Mouse (Mus musculus): Measurements from ENCODE around the gene Fxyd7. TPM values are rescaled to one million over a fixed set of nuclear protein-coding genes. Genes with fewer than 3 reads are reported as not detected.
A peak's percentile ranks its signal among the peaks of the same experiment; 100 is the strongest.

The Fxyd7 gene
- polyA plus RNA-seq, 1 experiment from 2014 or later, result 1.6 TPM

- peaks cover 0 to 3% of the 10 kb centered on the region in 2 experiments; a peak in 2 of 4 replicates for H3K4me1 ChIP-seq (ENCODE audit: control insufficient read depth in 2 of 2, insufficient read depth in 2 of 2, low read length in 2 of 2)
- 72% methylated on average over 2 of the region's 2 CpGs for WGBS
- no peak overlapping the region for H3K9ac ChIP-seq (ENCODE audit: low read length)
- H3K4me3 ChIP-seq (ENCODE audit: control insufficient read depth in 1 of 2, insufficient read depth in 1 of 2, low read depth in 1 of 2, low read length in 2 of 2), result no peak overlapping the region
- no peaks in the 10 kb centered on the region for H3K36me3 ChIP-seq (ENCODE audit: control insufficient read depth, insufficient read depth, low read length)
- H3K9me3 ChIP-seq (ENCODE audit: control insufficient read depth, low read length), result 0 out of 2 replicates have a peak, but pooled peaks cover 2% of the 10 kb centered on the region
- H3K27ac ChIP-seq (replicated peaks in 1 of 2; ENCODE audit: control insufficient read depth in 1 of 2, insufficient read depth in 1 of 2, low read depth in 2 of 2, low read length in 2 of 2), result no peak overlapping the region
- no peak for ATAC-seq (ENCODE audit: insufficient number of reproducible peaks, insufficient read depth, low FRiP score, low read depth)
- H3K4me2 ChIP-seq (ENCODE audit: low read length), result no peak overlapping the region
- H3K27me3 ChIP-seq (ENCODE audit: control insufficient read depth, insufficient read depth, low read length), result no peaks in the 10 kb centered on the region
These were observed 20.6 kb downstream of the Fxyd7 start for GRCm38 (mm10) chr7:31030717-31031116.

DNA sequence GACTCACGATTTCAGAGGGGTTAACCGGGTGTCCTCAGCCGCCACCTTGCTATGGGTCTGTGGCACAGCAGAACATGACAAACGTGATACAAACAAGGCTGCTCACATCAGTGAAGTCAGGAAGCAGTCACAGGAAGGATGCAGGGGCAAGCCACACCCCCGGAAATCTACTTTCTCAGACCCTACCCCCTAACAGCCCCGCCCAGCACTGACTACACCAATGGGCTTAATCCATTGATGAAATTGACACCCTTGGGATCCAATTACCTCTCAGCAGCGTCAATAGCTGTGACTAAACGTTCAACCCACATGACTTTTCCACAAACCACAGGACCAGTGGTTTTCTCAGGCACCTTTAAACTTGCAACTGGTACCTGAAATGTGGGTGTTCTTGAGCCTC lies 22.7 kb downstream of the Fxyd7 start:
- Histone ChIP-seq H3K27me3 (ENCODE audit: control insufficient read depth, insufficient read depth, low read length) (no peaks in the 10 kb centered on the region), H3K9me3 (ENCODE audit: control insufficient read depth, low read length) (0 out of 2 replicates have a peak, but pooled peaks cover 2% of the 10 kb centered on the region), H3K4me3 (ENCODE audit: control insufficient read depth in 1 of 2, insufficient read depth in 1 of 2, low read depth in 1 of 2, low read length in 2 of 2) (no peak overlapping the region), H3K9ac (ENCODE audit: low read length) (no peak overlapping the region), H3K4me1 (ENCODE audit: control insufficient read depth in 2 of 2, insufficient read depth in 2 of 2, low read length in 2 of 2) (peaks cover 0 to 1% of the 10 kb centered on the region in 2 experiments; a peak in 2 of 4 replicates), H3K27ac (replicated peaks in 1 of 2; ENCODE audit: control insufficient read depth in 1 of 2, insufficient read depth in 1 of 2, low read depth in 2 of 2, low read length in 2 of 2) (no peak overlapping the region), H3K4me2 (ENCODE audit: low read length) (no peak overlapping the region), H3K36me3 (ENCODE audit: control insufficient read depth, insufficient read depth, low read length) (no peaks in the 10 kb centered on the region)
- ATAC-seq (ENCODE audit: insufficient number of reproducible peaks, insufficient read depth, low FRiP score, low read depth), result no peak
- WGBS, result 64% methylated on average over 8 of the region's 8 CpGs

- H3K4me2 ChIP-seq (ENCODE audit: low read length), result peak overlapping the region; percentile 43
- H3K27ac ChIP-seq (replicated peaks in 1 of 2; ENCODE audit: control insufficient read depth in 1 of 2, insufficient read depth in 1 of 2, low read depth in 2 of 2, low read length in 2 of 2), result peak overlapping the region; percentile 40 to 71; a peak in 3 of 4 replicates
- 27% methylated on average over 10 of the region's 10 CpGs for WGBS
These were observed 34.0 kb downstream of the Fxyd7 start for GRCm38 (mm10) chr7:31017104-31017901.

GRCm38 (mm10) chr7:31012971-31013370 lies 38.3 kb downstream of the Fxyd7 start:
- Histone ChIP-seq H3K4me2 (ENCODE audit: low read length) (no peak overlapping the region), H3K9me3 (ENCODE audit: control insufficient read depth, low read length) (no peaks in the 10 kb centered on the region), H3K36me3 (ENCODE audit: control insufficient read depth, insufficient read depth, low read length) (no peaks in the 10 kb centered on the region), H3K27me3 (ENCODE audit: control insufficient read depth, insufficient read depth, low read length) (no peaks in the 10 kb centered on the region), H3K9ac (ENCODE audit: low read length) (no peak overlapping the region), H3K27ac (replicated peaks in 1 of 2; ENCODE audit: control insufficient read depth in 1 of 2, insufficient read depth in 1 of 2, low read depth in 2 of 2, low read length in 2 of 2) (no peak overlapping the region), H3K4me3 (ENCODE audit: control insufficient read depth in 1 of 2, insufficient read depth in 1 of 2, low read depth in 1 of 2, low read length in 2 of 2) (no peak overlapping the region), H3K4me1 (ENCODE audit: control insufficient read depth in 2 of 2, insufficient read depth in 2 of 2, low read length in 2 of 2) (peaks cover 9 to 15% of the 10 kb centered on the region in 2 experiments)
- WGBS, result 86% methylated on average over 5 of the region's 5 CpGs
- ATAC-seq (ENCODE audit: insufficient number of reproducible peaks, insufficient read depth, low FRiP score, low read depth), result no peak

More at GRCm38 (mm10) chr7:31017104-31017901, 34.0 kb downstream of the Fxyd7 start:
- Histone ChIP-seq H3K9ac (ENCODE audit: low read length) (no peak overlapping the region; the same call in 1 of the 2 replicates), H3K4me3 (ENCODE audit: control insufficient read depth in 1 of 2, insufficient read depth in 1 of 2, low read depth in 1 of 2, low read length in 2 of 2) (no peak overlapping the region), H3K9me3 (ENCODE audit: control insufficient read depth, low read length) (no peaks in the 10 kb centered on the region), H3K27me3 (ENCODE audit: control insufficient read depth, insufficient read depth, low read length) (no peaks in the 10 kb centered on the region), H3K4me1 (ENCODE audit: control insufficient read depth in 2 of 2, insufficient read depth in 2 of 2, low read length in 2 of 2) (peaks cover 9 to 15% of the 10 kb centered on the region in 2 experiments), H3K36me3 (ENCODE audit: control insufficient read depth, insufficient read depth, low read length) (no peaks in the 10 kb centered on the region)
- peak; percentile 58 for ATAC-seq (ENCODE audit: insufficient number of reproducible peaks, insufficient read depth, low FRiP score, low read depth)

- no peaks in the 10 kb centered on the region for H3K9me3 ChIP-seq (ENCODE audit: control insufficient read depth, low read length)
- no peak for ATAC-seq (ENCODE audit: insufficient number of reproducible peaks, insufficient read depth, low FRiP score, low read depth)
- H3K4me3 ChIP-seq (ENCODE audit: control insufficient read depth in 1 of 2, insufficient read depth in 1 of 2, low read depth in 1 of 2, low read length in 2 of 2), result no peak overlapping the region
- H3K36me3 ChIP-seq (ENCODE audit: control insufficient read depth, insufficient read depth, low read length), result no peaks in the 10 kb centered on the region
- 61% methylated on average over 3 of the region's 3 CpGs for WGBS
- H3K27ac ChIP-seq (replicated peaks in 1 of 2; ENCODE audit: control insufficient read depth in 1 of 2, insufficient read depth in 1 of 2, low read depth in 2 of 2, low read length in 2 of 2), result no peak overlapping the region
- H3K4me2 ChIP-seq (ENCODE audit: low read length), result no peak overlapping the region
- H3K27me3 ChIP-seq (ENCODE audit: control insufficient read depth, insufficient read depth, low read length), result no peaks in the 10 kb centered on the region
- no peak overlapping the region for H3K9ac ChIP-seq (ENCODE audit: low read length)
- H3K4me1 ChIP-seq (ENCODE audit: control insufficient read depth in 2 of 2, insufficient read depth in 2 of 2, low read length in 2 of 2), result no peaks in the 10 kb centered on the region
These were observed 42.4 kb downstream of the Fxyd7 start for GRCm38 (mm10) chr7:31008889-31009288.

GRCm38 (mm10) chr7:31008175-31008574 lies 43.1 kb downstream of the Fxyd7 start:
- H3K4me1 ChIP-seq (ENCODE audit: control insufficient read depth in 2 of 2, insufficient read depth in 2 of 2, low read length in 2 of 2), result no peaks in the 10 kb centered on the region
- no peaks in the 10 kb centered on the region for H3K27me3 ChIP-seq (ENCODE audit: control insufficient read depth, insufficient read depth, low read length)
- no peak overlapping the region for H3K9ac ChIP-seq (ENCODE audit: low read length)
- H3K4me3 ChIP-seq (ENCODE audit: control insufficient read depth in 1 of 2, insufficient read depth in 1 of 2, low read depth in 1 of 2, low read length in 2 of 2), result no peak overlapping the region
- WGBS, result 50% methylated on average over 1 of the region's 1 CpGs
- no peaks in the 10 kb centered on the region for H3K36me3 ChIP-seq (ENCODE audit: control insufficient read depth, insufficient read depth, low read length)
- H3K9me3 ChIP-seq (ENCODE audit: control insufficient read depth, low read length), result no peaks in the 10 kb centered on the region
- no peak overlapping the region for H3K27ac ChIP-seq (replicated peaks in 1 of 2; ENCODE audit: control insufficient read depth in 1 of 2, insufficient read depth in 1 of 2, low read depth in 2 of 2, low read length in 2 of 2)
- ATAC-seq (ENCODE audit: insufficient number of reproducible peaks, insufficient read depth, low FRiP score, low read depth), result no peak
- no peak overlapping the region for H3K4me2 ChIP-seq (ENCODE audit: low read length)

DNA sequence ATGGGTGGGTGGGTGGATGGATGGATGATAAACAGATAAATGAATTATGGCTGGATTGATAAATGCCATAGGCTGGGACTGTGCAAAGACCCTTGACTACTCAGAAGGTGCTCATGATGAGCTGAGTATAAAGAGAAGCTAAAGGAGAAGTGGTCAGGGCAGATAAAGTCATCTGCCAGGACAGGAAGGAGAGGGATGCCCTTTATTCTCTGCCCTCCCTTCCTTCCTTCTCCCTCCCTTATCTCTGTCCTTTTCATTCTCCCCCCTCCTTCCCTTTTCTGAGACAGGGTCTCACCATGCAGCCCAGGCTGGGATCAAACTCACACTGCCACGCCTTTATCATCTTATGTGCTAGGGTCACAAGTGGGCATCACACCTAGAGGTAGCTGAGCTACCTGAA lies 43.5 kb downstream of the Fxyd7 start:
- 50% methylated on average over 1 of the region's 1 CpGs for WGBS

More for the DNA sequence above, 43.5 kb downstream of the Fxyd7 start:
- H3K36me3 ChIP-seq (ENCODE audit: control insufficient read depth, insufficient read depth, low read length), result no peaks in the 10 kb centered on the region
- H3K4me1 ChIP-seq (ENCODE audit: control insufficient read depth in 2 of 2, insufficient read depth in 2 of 2, low read length in 2 of 2), result no peaks in the 10 kb centered on the region
- H3K9ac ChIP-seq (ENCODE audit: low read length), result no peak overlapping the region
- no peaks in the 10 kb centered on the region for H3K27me3 ChIP-seq (ENCODE audit: control insufficient read depth, insufficient read depth, low read length)
- no peak overlapping the region for H3K27ac ChIP-seq (replicated peaks in 1 of 2; ENCODE audit: control insufficient read depth in 1 of 2, insufficient read depth in 1 of 2, low read depth in 2 of 2, low read length in 2 of 2)
- no peak for ATAC-seq (ENCODE audit: insufficient number of reproducible peaks, insufficient read depth, low FRiP score, low read depth)
- no peaks in the 10 kb centered on the region for H3K9me3 ChIP-seq (ENCODE audit: control insufficient read depth, low read length)
- no peak overlapping the region for H3K4me3 ChIP-seq (ENCODE audit: control insufficient read depth in 1 of 2, insufficient read depth in 1 of 2, low read depth in 1 of 2, low read length in 2 of 2)
- H3K4me2 ChIP-seq (ENCODE audit: low read length), result no peak overlapping the region
